Mouse (Mus musculus) intestine, embryonic 16.5 days (tissue): Measurements from ENCODE around the gene Fh1. TPM values are rescaled to one million over a fixed set of nuclear protein-coding genes. Genes with fewer than 3 reads are reported as not detected.
A peak's percentile ranks its signal among the peaks of the same experiment; 100 is the strongest.

Source experiments
- ATAC-seq: fragments of 200-750 bp; cut with Nextera tagmentation; 2 replicates; pipeline ENCODE4 v1.8.0; 2017; ENCODE audit warnings: moderate TSS enrichment, moderate library complexity
- H3K27ac ChIP-seq: fragments of 300-500 bp; sonication (generic); 2 replicates; pipeline ENCODE4 v1.5.1; 2014; ENCODE audit warnings: mild to moderate bottlenecking, low read length
- H3K27me3 ChIP-seq: fragments of 300-500 bp; sonication (generic); replicated peaks from 2 replicates; pipeline ENCODE4 v1.6.1; 2014; ENCODE audit warnings: low read length, control low read depth, mixed read lengths; ENCODE audit not compliant: control insufficient read depth, insufficient read depth
- H3K36me3 ChIP-seq: fragments of 300-500 bp; sonication (generic); 2 replicates; pipeline ENCODE4 v1.6.1; 2014; ENCODE audit warnings: low read length, control low read depth; ENCODE audit not compliant: control insufficient read depth, insufficient read depth
- H3K4me1 ChIP-seq: fragments of 300-500 bp; sonication (generic); 2 replicates; pipeline ENCODE4 v1.6.1; 2014; ENCODE audit warnings: low read length, control low read depth, mixed read lengths; ENCODE audit not compliant: control insufficient read depth, insufficient read depth
- H3K4me2 ChIP-seq: fragments of 300-500 bp; sonication (generic); 2 replicates; pipeline ENCODE4 v1.6.1; 2014; ENCODE audit warnings: low read depth, low read length, control low read depth
- H3K4me3 ChIP-seq: fragments of 300-500 bp; sonication (generic); 2 replicates; pipeline ENCODE4 v1.5.1; 2014; ENCODE audit warnings: mild to moderate bottlenecking, low read length
- H3K9ac ChIP-seq: fragments of 300-500 bp; sonication (generic); 2 replicates; pipeline ENCODE4 v1.6.1; 2014; ENCODE audit warnings: low read depth, low read length
- H3K9me3 ChIP-seq: fragments of 300-500 bp; sonication (generic); 2 replicates; pipeline ENCODE4 v1.6.1; 2016; ENCODE audit warnings: low read length, control low read depth; ENCODE audit not compliant: control insufficient read depth
- WGBS: fragments of 180-500 bp; shearing (Covaris S2); extraction: QIAGEN DNeasy Blood & Tissue Kit; methylation state at CpG from one replicate; pipeline ENCODE4 v1.1.7; 2014; 5-methylcytosine and 5-hydroxymethylcytosine counted together
- polyA plus RNA-seq: library from polyadenylated mRNA; unstranded; fragments of >200 nt; fragmentation: Nextera tagmentation; extraction: Ambion mirVana; gene quantifications from 2 replicates; pipeline ENCODE4 v1.2.1, GENCODE M21; 2015

Gene Fh1
- 176 TPM in 2 replicates for polyA plus RNA-seq

GRCm38 (mm10) chr1:175625257-175625879, at the start of gene Fh1:
Fh1 (minus strand) TSS chr1:175625635.
- Histone ChIP-seq H3K27ac (peak within 1 kb of the TSS; percentile 86), H3K9me3 (no peaks in the 10 kb centered on the region), H3K4me3 (peak within 1 kb of the TSS; percentile 96), H3K9ac (peak within 1 kb of the TSS; percentile 95), H3K4me2 (peak within 1 kb of the TSS; percentile 82), H3K27me3 (no peaks in the 10 kb centered on the region), H3K36me3 (peaks cover 5% of the 10 kb centered on the region; the same call in 1 of the 2 replicates), H3K4me1 (peaks cover 10% of the 10 kb centered on the region)
- peak; percentile 100 for ATAC-seq
- WGBS = under 1% methylated on average over 58 of the region's 58 CpGs

- Histone ChIP-seq H3K4me3 (no peak overlapping the region), H3K4me2 (no peak overlapping the region), H3K36me3 (no peaks in the 10 kb centered on the region), H3K27me3 (no peaks in the 10 kb centered on the region), H3K4me1 (no peaks in the 10 kb centered on the region), H3K9me3 (no peaks in the 10 kb centered on the region), H3K27ac (no peak overlapping the region), H3K9ac (no peak overlapping the region)
- ATAC-seq = no peak
- WGBS = 84% methylated on average over 6 of the region's 6 CpGs
These were observed 49.7 kb upstream of the Fh1 start for GRCm38 (mm10) chr1:175675116-175675515.

- Histone ChIP-seq H3K9me3 (no peaks in the 10 kb centered on the region), H3K4me1 (no peaks in the 10 kb centered on the region), H3K27me3 (no peaks in the 10 kb centered on the region), H3K36me3 (no peaks in the 10 kb centered on the region), H3K27ac (no peak overlapping the region), H3K9ac (no peak overlapping the region), H3K4me2 (no peak overlapping the region), H3K4me3 (no peak overlapping the region)
- ATAC-seq = no peak
- 80% methylated on average over 7 of the region's 7 CpGs for WGBS
These were observed 48.3 kb upstream of the Fh1 start for GRCm38 (mm10) chr1:175673563-175674325.

GRCm38 (mm10) chr1:175671626-175672025, 46.2 kb upstream of the Fh1 start:
- Histone ChIP-seq H3K9me3 (no peaks in the 10 kb centered on the region), H3K27ac (no peak overlapping the region), H3K4me1 (no peaks in the 10 kb centered on the region), H3K9ac (no peak overlapping the region), H3K36me3 (no peaks in the 10 kb centered on the region), H3K4me3 (no peak overlapping the region), H3K4me2 (no peak overlapping the region), H3K27me3 (no peaks in the 10 kb centered on the region)
- no peak for ATAC-seq
- WGBS = 23% methylated on average over 1 of the region's 1 CpGs

- no peaks in the 10 kb centered on the region for H3K4me1 ChIP-seq
- H3K9ac ChIP-seq = no peak overlapping the region
- no peak for ATAC-seq
- H3K9me3 ChIP-seq = no peaks in the 10 kb centered on the region
- no peak overlapping the region for H3K4me2 ChIP-seq
- no peaks in the 10 kb centered on the region for H3K27me3 ChIP-seq
- WGBS = 80% methylated on average over 7 of the region's 7 CpGs
- H3K36me3 ChIP-seq = no peaks in the 10 kb centered on the region
- H3K27ac ChIP-seq = no peak overlapping the region
- H3K4me3 ChIP-seq = no peak overlapping the region
These were observed 44.6 kb upstream of the Fh1 start for GRCm38 (mm10) chr1:175670042-175670441.

- Histone ChIP-seq H3K27ac (no peak overlapping the region), H3K27me3 (no peaks in the 10 kb centered on the region), H3K9me3 (no peaks in the 10 kb centered on the region), H3K9ac (no peak overlapping the region), H3K36me3 (no peaks in the 10 kb centered on the region), H3K4me3 (no peak overlapping the region), H3K4me2 (no peak overlapping the region), H3K4me1 (no peaks in the 10 kb centered on the region)
- 86% methylated on average over 3 of the region's 3 CpGs for WGBS
- ATAC-seq = no peak
These were observed 44.0 kb upstream of the Fh1 start for GRCm38 (mm10) chr1:175669456-175669855.

GRCm38 (mm10) chr1:175668666-175669405, 43.4 kb upstream of the Fh1 start:
- Histone ChIP-seq H3K27ac (no peak overlapping the region), H3K36me3 (no peaks in the 10 kb centered on the region), H3K4me1 (no peaks in the 10 kb centered on the region), H3K4me3 (no peak overlapping the region), H3K27me3 (no peaks in the 10 kb centered on the region), H3K9ac (no peak overlapping the region), H3K4me2 (no peak overlapping the region), H3K9me3 (no peaks in the 10 kb centered on the region)
- 77% methylated on average over 5 of the region's 5 CpGs for WGBS
- peak; percentile 64 for ATAC-seq

- ATAC-seq = no peak
- no peaks in the 10 kb centered on the region for H3K36me3 ChIP-seq
These were observed 34.5 kb upstream of the Fh1 start for GRCm38 (mm10) chr1:175659900-175660299.

GRCm38 (mm10) chr1:175648615-175649014, 23.2 kb upstream of the Fh1 start:
- Histone ChIP-seq H3K9ac (no peak overlapping the region), H3K4me3 (no peak overlapping the region), H3K27ac (no peak overlapping the region), H3K36me3 (no peaks in the 10 kb centered on the region), H3K4me1 (no peaks in the 10 kb centered on the region), H3K4me2 (no peak overlapping the region), H3K27me3 (no peaks in the 10 kb centered on the region), H3K9me3 (no peaks in the 10 kb centered on the region)
- WGBS = 88% methylated on average over 4 of the region's 4 CpGs
- no peak for ATAC-seq

More at GRCm38 (mm10) chr1:175659900-175660299, 34.5 kb upstream of the Fh1 start:
- no peak overlapping the region for H3K4me2 ChIP-seq
- no peak overlapping the region for H3K4me3 ChIP-seq
- 93% methylated on average over 4 of the region's 4 CpGs for WGBS
- H3K27ac ChIP-seq = no peak overlapping the region
- no peaks in the 10 kb centered on the region for H3K9me3 ChIP-seq
- no peaks in the 10 kb centered on the region for H3K4me1 ChIP-seq
- H3K27me3 ChIP-seq = no peaks in the 10 kb centered on the region
- no peak overlapping the region for H3K9ac ChIP-seq
